Mouse (Mus musculus) forebrain, postnatal 0 days (tissue): ENCODE measurements around the gene Celsr1. TPM values are rescaled to one million over a fixed set of nuclear protein-coding genes. Genes with fewer than 3 reads are reported as not detected.

Experiments
- ATAC-seq: fragments of 200-750 bp; cut with Nextera tagmentation; 2 replicates; pipeline ENCODE4 v1.8.0; 2017; ENCODE audit warnings: mild to moderate bottlenecking, moderate library complexity
- DNase-seq: peaks from one replicate; pipeline ENCODE4 v3.0.0-alpha.2; 2015
- H3K27ac ChIP-seq: fragments of 300-500 bp; sonication (generic); 2 replicates; pipeline ENCODE4 v1.5.1; 2014; ENCODE audit warnings: low read depth, mild to moderate bottlenecking, antibody characterized with exemption, low read length, moderate library complexity, mixed read lengths
- H3K27me3 ChIP-seq: fragments of 300-500 bp; sonication (generic); 2 replicates; pipeline ENCODE4 v1.6.1; 2014; ENCODE audit warnings: mild to moderate bottlenecking, low read length, mixed read lengths; ENCODE audit not compliant: insufficient read depth
- H3K36me3 ChIP-seq: fragments of 300-500 bp; sonication (generic); 2 replicates; pipeline ENCODE4 v1.6.1; 2014; ENCODE audit warnings: mild to moderate bottlenecking, moderate library complexity; ENCODE audit not compliant: insufficient read depth
- H3K4me1 ChIP-seq: fragments of 300-500 bp; sonication (generic); 2 replicates; pipeline ENCODE4 v1.6.1; 2014; ENCODE audit warnings: antibody characterized with exemption; ENCODE audit not compliant: insufficient read depth
- H3K4me2 ChIP-seq: fragments of 300-500 bp; sonication (generic); 2 replicates; pipeline ENCODE4 v1.6.1; 2014; ENCODE audit warnings: low read depth, mild to moderate bottlenecking, moderate library complexity
- H3K4me3 ChIP-seq: fragments of 300-500 bp; sonication (generic); 2 replicates; pipeline ENCODE4 v1.5.1; 2014; ENCODE audit warnings: low read depth, low read length, mixed read lengths
- H3K9ac ChIP-seq: fragments of 300-500 bp; sonication (generic); 2 replicates; pipeline ENCODE4 v1.6.1; 2014; ENCODE audit warnings: mild to moderate bottlenecking
- H3K9me3 ChIP-seq: fragments of 300-500 bp; sonication (generic); 2 replicates; pipeline ENCODE4 v1.6.1; 2016; ENCODE audit warnings: low read length
- CTCF ChIP-seq: sonication (generic); IDR thresholded peaks from 2 replicates; pipeline ENCODE4 v1.5.1; 2016; ENCODE audit warnings: antibody characterized with exemption, control low read depth, low read depth
- WGBS: fragments of 180-500 bp; shearing (Covaris S2); extraction: QIAGEN DNeasy Blood & Tissue Kit; methylation state at CpG from one replicate; pipeline ENCODE4 v1.1.7; 2014; 5-methylcytosine and 5-hydroxymethylcytosine counted together
- polyA plus RNA-seq: library from polyadenylated mRNA; unstranded; fragments of >200 nt; fragmentation: Nextera tagmentation; extraction: Ambion mirVana; gene quantifications from 2 replicates; pipeline ENCODE4 v1.2.1, GENCODE M21; 2015
- total RNA-seq: library from RNA; depleted of rRNA; stranded (reverse); fragments of >200 nt; gene quantifications from 2 replicates; pipeline ENCODE4 v1.2.3, GENCODE M21; 2014

Celsr1 gene
- total and polyA plus RNA-seq, 2 experiments from 2014 or later: 0.97 to 13.0 TPM

GRCm38 (mm10) chr15:86038802-86039201 lies 5.2 kb upstream of the Celsr1 start:
- H3K36me3 ChIP-seq: no peaks in the 10 kb centered on the region

GRCm38 (mm10) chr15:86035913-86036312 lies 2.3 kb upstream of the Celsr1 start:
- WGBS: 72% methylated on average over 3 of the region's 3 CpGs
- H3K9me3 ChIP-seq: no peaks in the 10 kb centered on the region
- ATAC-seq (no peak), DNase-seq (no peak)
- no peak overlapping the region for H3K27ac ChIP-seq
- H3K4me3 ChIP-seq: no peak overlapping the region
- H3K4me2 ChIP-seq: no peak overlapping the region
- no peak overlapping the region for H3K9ac ChIP-seq
- H3K4me1 ChIP-seq: peaks cover 3% of the 10 kb centered on the region; the same call in 1 of the 2 replicates
- H3K27me3 ChIP-seq: peaks cover 6% of the 10 kb centered on the region; the same call in 1 of the 2 replicates
- H3K36me3 ChIP-seq: no peaks in the 10 kb centered on the region
- no peak for TF ChIP-seq CTCF

More at GRCm38 (mm10) chr15:86038802-86039201, 5.2 kb upstream of the Celsr1 start:
- H3K27ac ChIP-seq: no peak overlapping the region
- ATAC-seq: peak; percentile 88
- no peak overlapping the region for H3K4me2 ChIP-seq
- peaks cover 3% of the 10 kb centered on the region; the same call in 1 of the 2 replicates for H3K4me1 ChIP-seq
- no peak overlapping the region for H3K4me3 ChIP-seq
- H3K27me3 ChIP-seq: no peaks in the 10 kb centered on the region; the same call in 1 of the 2 replicates
- peak; percentile 86 for DNase-seq
- WGBS: 0% methylated on average over 2 of the region's 2 CpGs
- TF ChIP-seq CTCF: peak; percentile 99
- H3K9ac ChIP-seq: no peak overlapping the region
- no peaks in the 10 kb centered on the region for H3K9me3 ChIP-seq

DNA sequence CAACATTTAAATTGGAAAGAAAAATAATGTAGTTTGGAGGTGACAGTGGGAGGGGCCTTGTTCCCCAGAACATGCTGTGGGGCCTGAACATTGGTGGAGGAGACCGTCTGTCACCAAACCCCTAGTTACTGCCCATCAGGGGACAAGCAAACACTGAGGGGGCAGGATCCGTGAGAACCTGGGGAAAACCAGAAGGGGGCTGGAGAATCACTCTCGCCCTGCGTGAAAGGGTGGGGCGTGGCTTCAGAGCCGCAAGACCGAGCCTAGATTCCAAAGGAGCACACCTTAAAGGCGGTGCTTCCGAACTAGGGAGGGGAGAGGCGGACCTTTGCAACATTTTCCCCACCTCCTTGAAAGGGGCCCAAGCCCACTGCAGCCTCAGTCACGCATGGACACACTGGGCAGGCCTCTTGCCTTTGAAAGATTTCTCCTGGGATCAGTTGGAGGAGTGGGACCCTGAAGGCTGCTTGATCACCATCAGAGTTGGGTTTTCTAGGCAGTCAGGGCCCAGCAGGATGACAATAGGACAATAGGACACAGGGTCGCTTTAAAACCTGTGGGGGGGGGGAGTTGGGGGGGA lies 1.3 kb upstream of the Celsr1 start:
- Histone ChIP-seq H3K36me3 (no peaks in the 10 kb centered on the region), H3K4me1 (peaks cover 3% of the 10 kb centered on the region; the same call in 1 of the 2 replicates), H3K9me3 (no peaks in the 10 kb centered on the region), H3K9ac (peak overlapping the region; percentile 33; the same call in 1 of the 2 replicates), H3K4me2 (peak overlapping the region; percentile 85), H3K27ac (no peak overlapping the region), H3K4me3 (no peak overlapping the region), H3K27me3 (peaks cover 6% of the 10 kb centered on the region; the same call in 1 of the 2 replicates)
- WGBS: 6% methylated on average over 12 of the region's 12 CpGs
- DNase-seq: no peak
- no peak for TF ChIP-seq CTCF
- ATAC-seq: no peak

DNA sequence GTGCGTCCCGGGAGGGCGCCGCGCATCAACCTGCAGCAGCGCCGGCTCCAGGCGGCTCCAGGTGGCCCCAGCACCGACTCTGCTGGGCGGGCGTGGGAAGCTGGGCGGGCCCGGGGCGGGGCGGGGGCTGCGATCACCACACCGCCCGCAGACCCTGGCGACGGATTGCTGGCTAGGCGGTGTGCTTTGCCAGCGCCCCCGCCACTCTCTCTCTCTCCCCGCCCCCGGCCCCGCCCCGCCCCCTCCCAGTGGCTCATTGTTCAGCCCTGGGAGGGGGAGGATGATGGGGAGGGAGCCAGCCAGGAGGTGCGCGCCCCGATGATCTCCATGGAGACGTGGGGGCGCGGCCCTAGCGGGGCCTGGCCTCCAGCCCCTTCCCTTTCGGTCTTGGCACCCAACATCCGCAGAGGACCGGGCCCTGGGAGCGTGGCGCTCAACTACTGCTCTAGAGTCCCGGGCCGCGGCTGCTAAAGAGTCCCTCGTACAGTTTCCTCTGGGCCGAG lies 495 bp upstream of the Celsr1 start:
- Histone ChIP-seq H3K9ac (peak overlapping the region; percentile 35; the same call in 1 of the 2 replicates), H3K4me3 (peak overlapping the region; percentile 54), H3K27ac (peak overlapping the region; percentile 30; the same call in 1 of the 2 replicates), H3K27me3 (peaks cover 6% of the 10 kb centered on the region; the same call in 1 of the 2 replicates), H3K4me1 (peaks cover 3% of the 10 kb centered on the region; the same call in 1 of the 2 replicates), H3K4me2 (peak overlapping the region; percentile 85), H3K9me3 (no peaks in the 10 kb centered on the region), H3K36me3 (no peaks in the 10 kb centered on the region)
- DNase-seq (peak; percentile 70), ATAC-seq (peak; percentile 63)
- 2% methylated on average over 37 of the region's 44 CpGs for WGBS
- no peak for TF ChIP-seq CTCF

DNA sequence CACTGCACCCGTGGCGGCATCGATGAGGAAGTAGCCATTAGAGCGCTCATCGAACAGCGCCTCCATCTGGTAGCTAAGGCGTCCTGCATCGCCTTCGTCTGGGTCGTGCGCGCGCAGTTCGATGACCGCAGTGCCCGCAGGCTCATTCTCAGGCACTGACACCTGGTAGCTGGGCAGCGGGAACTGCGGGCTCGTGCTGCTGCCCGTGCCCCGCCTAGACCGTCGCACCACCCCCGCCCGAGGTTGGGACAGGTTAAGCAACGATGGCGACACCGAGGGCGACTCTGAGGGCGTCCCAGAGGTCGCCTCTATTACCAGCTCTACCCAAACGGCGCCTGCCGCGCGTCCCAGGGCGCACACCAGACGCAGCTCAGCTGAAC lies 776 bp downstream of the Celsr1 start:
- ATAC-seq (no peak), DNase-seq (peak; percentile 74)
- Histone ChIP-seq H3K4me1 (peaks cover 3% of the 10 kb centered on the region; the same call in 1 of the 2 replicates), H3K27me3 (peaks cover 6% of the 10 kb centered on the region; the same call in 1 of the 2 replicates), H3K9ac (peak overlapping the region; percentile 35; the same call in 1 of the 2 replicates), H3K27ac (no peak overlapping the region), H3K36me3 (no peaks in the 10 kb centered on the region), H3K9me3 (no peaks in the 10 kb centered on the region), H3K4me2 (peak overlapping the region; percentile 85), H3K4me3 (peak overlapping the region; percentile 54)
- peak; percentile 79 for TF ChIP-seq CTCF
- 1% methylated on average over 38 of the region's 38 CpGs for WGBS

- no peak overlapping the region for H3K27ac ChIP-seq
- H3K27me3 ChIP-seq: peaks cover 6% of the 10 kb centered on the region; the same call in 1 of the 2 replicates
- ATAC-seq: no peak
- no peak overlapping the region for H3K9ac ChIP-seq
- H3K4me2 ChIP-seq: peak overlapping the region; percentile 11; the same call in 1 of the 2 replicates
- 72% methylated on average over 14 of the region's 14 CpGs for WGBS
- H3K9me3 ChIP-seq: no peaks in the 10 kb centered on the region
- DNase-seq: no peak
- peaks cover 3% of the 10 kb centered on the region; the same call in 1 of the 2 replicates for H3K4me1 ChIP-seq
- 0 out of 2 replicates have a peak, but pooled peaks have one; percentile 7 for TF ChIP-seq CTCF
- H3K4me3 ChIP-seq: no peak overlapping the region
- no peaks in the 10 kb centered on the region for H3K36me3 ChIP-seq
Measured at GRCm38 (mm10) chr15:86029981-86030380, 3.6 kb downstream of the Celsr1 start.

DNA sequence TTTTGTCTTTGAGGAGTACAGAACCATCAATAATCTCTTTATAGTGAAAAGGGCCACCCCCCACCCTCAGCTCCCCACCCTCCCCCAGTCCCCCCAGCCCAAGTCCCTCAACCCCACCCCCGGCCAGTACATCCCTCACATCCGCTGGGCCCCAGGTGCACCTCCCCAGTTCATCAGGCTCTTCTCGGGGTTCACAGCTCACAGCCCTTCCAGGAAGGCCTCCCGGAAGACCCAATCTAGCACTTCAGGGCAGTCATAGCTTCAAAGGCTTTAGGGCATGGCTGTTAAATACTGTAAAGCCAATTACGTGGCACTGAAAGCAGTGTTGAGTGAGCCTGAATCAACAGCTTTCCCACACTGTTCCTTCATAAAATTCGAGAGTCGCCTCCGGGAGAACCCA lies 5.7 kb downstream of the Celsr1 start:
- Histone ChIP-seq H3K27ac (no peak overlapping the region), H3K4me3 (no peak overlapping the region), H3K9ac (no peak overlapping the region), H3K9me3 (no peaks in the 10 kb centered on the region), H3K27me3 (no peaks in the 10 kb centered on the region), H3K4me1 (no peaks in the 10 kb centered on the region), H3K4me2 (no peak overlapping the region), H3K36me3 (no peaks in the 10 kb centered on the region)
- TF ChIP-seq CTCF: no peak
- WGBS: 72% methylated on average over 8 of the region's 8 CpGs
- no peak for DNase-seq
- ATAC-seq: no peak
